Mouse (Mus musculus) liver, postnatal 0 days (tissue): ENCODE measurements around the gene Dock4. TPM values are rescaled to one million over a fixed set of nuclear protein-coding genes. Genes with fewer than 3 reads are reported as not detected.
A peak's percentile ranks its signal among the peaks of the same experiment; 100 is the strongest.

ENCODE experiments used
- ATAC-seq: fragments of 200-750 bp; cut with Nextera tagmentation; 2 replicates; pipeline ENCODE4 v1.8.0; 2017; ENCODE audit warnings: mild to moderate bottlenecking, moderate library complexity
- DNase-seq: peaks from one replicate; pipeline ENCODE4 v3.0.0-alpha.2; 2016
- H3K27ac ChIP-seq: fragments of 300-500 bp; sonication (generic); 2 replicates; pipeline ENCODE4 v1.5.1; 2014; ENCODE audit warnings: antibody characterized with exemption, moderate library complexity, mild to moderate bottlenecking, low read depth
- H3K27me3 ChIP-seq: fragments of 300-500 bp; sonication (generic); 2 replicates; pipeline ENCODE4 v1.6.1; 2014; ENCODE audit warnings: low read length, control low read depth, mixed read lengths; ENCODE audit not compliant: insufficient read depth
- H3K36me3 ChIP-seq: fragments of 300-500 bp; sonication (generic); replicated peaks from 2 replicates; pipeline ENCODE4 v1.6.1; 2014; ENCODE audit warnings: mild to moderate bottlenecking, control low read depth, low read length, moderate library complexity, mixed read lengths; ENCODE audit not compliant: insufficient read depth
- H3K4me1 ChIP-seq: fragments of 300-500 bp; sonication (generic); 2 replicates; pipeline ENCODE4 v1.6.1; 2014; ENCODE audit warnings: antibody characterized with exemption, mild to moderate bottlenecking, control low read depth; ENCODE audit not compliant: insufficient read depth
- H3K4me2 ChIP-seq: fragments of 300-500 bp; sonication (generic); 2 replicates; pipeline ENCODE4 v1.6.1; 2014; ENCODE audit warnings: low read depth, mild to moderate bottlenecking, low read length, moderate library complexity, mixed read lengths
- H3K4me3 ChIP-seq: fragments of 300-500 bp; sonication (generic); 2 replicates; pipeline ENCODE4 v1.5.1; 2014; ENCODE audit warnings: low read depth, low read length
- H3K9ac ChIP-seq: fragments of 300-500 bp; sonication (generic); replicated peaks from 2 replicates; pipeline ENCODE4 v1.6.1; 2014; ENCODE audit warnings: mild to moderate bottlenecking, moderate library complexity
- H3K9me3 ChIP-seq: fragments of 300-500 bp; sonication (generic); 2 replicates; pipeline ENCODE4 v1.6.1; 2016; ENCODE audit warnings: mild to moderate bottlenecking, control low read depth, low read length, mixed read lengths
- CTCF ChIP-seq: sonication (generic); IDR thresholded peaks from 2 replicates; pipeline ENCODE4 v1.5.1; 2016; ENCODE audit warnings: antibody characterized with exemption, low read depth
- EP300 ChIP-seq: IDR thresholded peaks from 2 replicates; pipeline ENCODE4 v1.6.1; 2016; ENCODE audit warnings: antibody characterized with exemption, low read depth, mild to moderate bottlenecking
- WGBS: fragments of 180-500 bp; shearing (Covaris S2); extraction: QIAGEN DNeasy Blood & Tissue Kit; methylation state at CpG from one replicate; pipeline ENCODE4 v1.1.7; 2014; ENCODE audit not compliant: insufficient replicate concordance; 5-methylcytosine and 5-hydroxymethylcytosine counted together
- polyA plus RNA-seq: library from polyadenylated mRNA; unstranded; fragments of >200 nt; fragmentation: Nextera tagmentation; extraction: Ambion mirVana; gene quantifications from 2 replicates; pipeline ENCODE4 v1.2.1, GENCODE M21; 2015

The Dock4 gene
- polyA plus RNA-seq, 1 experiment from 2014 or later: 1.3 TPM

GRCm38 (mm10) chr12:40514021-40514420 lies 68.3 kb downstream of the Dock4 start:
- 66% methylated on average over 6 of the region's 6 CpGs for WGBS
- no peaks in the 10 kb centered on the region for H3K27me3 ChIP-seq
- H3K4me1 ChIP-seq: no peaks in the 10 kb centered on the region
- no peak overlapping the region for H3K4me2 ChIP-seq
- H3K9ac ChIP-seq: no peak overlapping the region
- no peak for TF ChIP-seq CTCF
- TF ChIP-seq EP300: no peak
- H3K9me3 ChIP-seq: no peaks in the 10 kb centered on the region
- no peaks in the 10 kb centered on the region for H3K36me3 ChIP-seq
- H3K27ac ChIP-seq: no peak overlapping the region
- ATAC-seq (no peak), DNase-seq (no peak)
- H3K4me3 ChIP-seq: no peak overlapping the region

- Histone ChIP-seq H3K36me3 (no peaks in the 10 kb centered on the region), H3K4me3 (no peak overlapping the region), H3K27me3 (no peaks in the 10 kb centered on the region), H3K4me1 (no peaks in the 10 kb centered on the region), H3K27ac (no peak overlapping the region), H3K9ac (no peak overlapping the region), H3K9me3 (no peaks in the 10 kb centered on the region), H3K4me2 (no peak overlapping the region)
- 58% methylated on average over 4 of the region's 4 CpGs for WGBS
- no peak for TF ChIP-seq EP300
- TF ChIP-seq CTCF: no peak
- ATAC-seq: no peak
- no peak for DNase-seq
Measured at GRCm38 (mm10) chr12:40522468-40522867, 76.7 kb downstream of the Dock4 start.

- H3K27me3 ChIP-seq: no peaks in the 10 kb centered on the region
- DNase-seq (no peak), ATAC-seq (no peak)
- H3K4me3 ChIP-seq: no peak overlapping the region
- H3K9ac ChIP-seq: no peak overlapping the region
- no peaks in the 10 kb centered on the region for H3K36me3 ChIP-seq
- H3K4me2 ChIP-seq: no peak overlapping the region
- no peak overlapping the region for H3K27ac ChIP-seq
- 69% methylated on average over 4 of the region's 4 CpGs for WGBS
- TF ChIP-seq EP300 (no peak), CTCF (no peak)
- H3K9me3 ChIP-seq: no peaks in the 10 kb centered on the region
- no peaks in the 10 kb centered on the region for H3K4me1 ChIP-seq
Measured at GRCm38 (mm10) chr12:40523020-40523419, 77.3 kb downstream of the Dock4 start.

- ATAC-seq (no peak), DNase-seq (no peak)
- H3K4me3 ChIP-seq: no peak overlapping the region
- H3K4me1 ChIP-seq: no peaks in the 10 kb centered on the region
- H3K27me3 ChIP-seq: no peaks in the 10 kb centered on the region
- no peak overlapping the region for H3K27ac ChIP-seq
- no peak for TF ChIP-seq EP300
- TF ChIP-seq CTCF: no peak
- no peaks in the 10 kb centered on the region for H3K36me3 ChIP-seq
- 74% methylated on average over 3 of the region's 3 CpGs for whole genome bisulfite sequencing
- H3K9ac ChIP-seq: no peak overlapping the region
- no peaks in the 10 kb centered on the region for H3K9me3 ChIP-seq
- no peak overlapping the region for H3K4me2 ChIP-seq
Measured at GRCm38 (mm10) chr12:40525045-40525444, 79.3 kb downstream of the Dock4 start.

DNA sequence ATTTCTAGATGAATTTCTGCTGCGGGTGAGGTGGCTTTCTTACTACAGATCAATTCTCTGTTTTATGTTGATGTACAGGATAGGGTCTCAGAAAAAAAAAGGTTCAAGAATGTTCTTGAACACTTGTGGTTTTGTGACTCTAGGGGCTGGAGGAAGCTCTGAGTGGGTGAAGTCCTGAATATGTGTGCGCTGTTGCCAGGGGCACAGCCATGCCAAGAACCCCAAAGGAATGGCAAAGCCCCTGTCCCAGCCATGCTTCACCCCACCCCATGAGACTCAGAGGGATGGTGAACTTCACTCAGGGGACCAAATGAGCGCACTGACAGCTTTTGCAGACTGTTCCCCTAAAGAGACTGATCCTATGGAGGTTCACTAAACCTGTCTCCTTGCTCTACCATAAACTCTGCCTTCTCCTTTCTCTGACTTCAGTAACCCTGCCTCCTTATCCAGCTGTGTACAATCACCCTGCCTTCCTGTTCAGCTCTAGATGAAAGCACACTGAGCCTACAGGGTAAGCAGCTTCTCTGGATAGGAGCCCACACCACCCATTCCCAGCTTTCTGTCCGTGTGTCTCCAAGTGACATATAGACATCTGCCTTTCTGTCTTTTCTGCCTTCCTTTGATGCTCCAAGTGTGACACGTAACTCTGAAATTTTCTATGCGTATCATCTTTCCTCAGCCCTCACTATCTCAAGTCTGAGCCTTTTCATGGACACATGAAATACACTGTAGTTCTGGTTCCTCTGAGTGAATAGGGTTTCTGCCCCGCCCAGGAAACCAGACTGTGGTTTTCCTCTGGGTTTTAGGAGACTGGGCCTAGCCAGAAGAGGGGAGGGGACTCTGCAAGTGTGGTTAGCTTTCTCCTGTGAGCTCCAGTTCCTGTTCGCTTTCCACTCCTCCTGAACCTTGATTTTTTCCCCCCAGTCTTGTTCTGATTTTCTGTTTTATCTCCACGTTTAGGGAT lies 90.2 kb downstream of the Dock4 start:
- peak overlapping the region; percentile 40; the same call in 1 of the 2 replicates for H3K4me2 ChIP-seq
- H3K36me3 ChIP-seq: no peaks in the 10 kb centered on the region
- TF ChIP-seq CTCF (no peak), EP300 (no peak)
- H3K9me3 ChIP-seq: no peaks in the 10 kb centered on the region
- peak overlapping the region; percentile 48 for H3K27ac ChIP-seq
- DNase-seq (peak; percentile 54), ATAC-seq (peak; percentile 44; the same call in 1 of the 2 replicates)
- no peak overlapping the region for H3K4me3 ChIP-seq
- peaks cover 7% of the 10 kb centered on the region for H3K4me1 ChIP-seq
- no peaks in the 10 kb centered on the region for H3K27me3 ChIP-seq
- WGBS: 31% methylated on average over 9 of the region's 9 CpGs
- H3K9ac ChIP-seq: no peak overlapping the region; the same call in 1 of the 2 replicates

- no peaks in the 10 kb centered on the region for H3K9me3 ChIP-seq
- DNase-seq (no peak), ATAC-seq (no peak)
- no peaks in the 10 kb centered on the region for H3K36me3 ChIP-seq
- H3K27ac ChIP-seq: no peak overlapping the region
- TF ChIP-seq CTCF (no peak), EP300 (no peak)
- no peak overlapping the region for H3K4me2 ChIP-seq
- WGBS: 79% methylated on average over 1 of the region's 1 CpGs
- no peaks in the 10 kb centered on the region for H3K27me3 ChIP-seq
- H3K4me3 ChIP-seq: no peak overlapping the region
- H3K4me1 ChIP-seq: peaks cover 7% of the 10 kb centered on the region
- no peak overlapping the region for H3K9ac ChIP-seq
Measured at GRCm38 (mm10) chr12:40537826-40538225, 92.1 kb downstream of the Dock4 start.
